Mouse (Mus musculus) activated CD4-positive, CD25-positive, alpha-beta regulatory T cell (primary cell): ENCODE results near the gene Pcsk1. TPM values are rescaled to one million over a fixed set of nuclear protein-coding genes. Genes with fewer than 3 reads are reported as not detected.

Source experiments
- polyA plus RNA-seq, 2 experiments: library from polyadenylated mRNA; unstranded; fragments of 100-300 nt; shearing (Covaris generic); gene quantifications; one replicate each; pipeline ENCODE4 v1.2.1; 2017

Gene Pcsk1
- under 1 TPM; 0.25 to 0.58 TPM for polyA plus RNA-seq

DNA sequence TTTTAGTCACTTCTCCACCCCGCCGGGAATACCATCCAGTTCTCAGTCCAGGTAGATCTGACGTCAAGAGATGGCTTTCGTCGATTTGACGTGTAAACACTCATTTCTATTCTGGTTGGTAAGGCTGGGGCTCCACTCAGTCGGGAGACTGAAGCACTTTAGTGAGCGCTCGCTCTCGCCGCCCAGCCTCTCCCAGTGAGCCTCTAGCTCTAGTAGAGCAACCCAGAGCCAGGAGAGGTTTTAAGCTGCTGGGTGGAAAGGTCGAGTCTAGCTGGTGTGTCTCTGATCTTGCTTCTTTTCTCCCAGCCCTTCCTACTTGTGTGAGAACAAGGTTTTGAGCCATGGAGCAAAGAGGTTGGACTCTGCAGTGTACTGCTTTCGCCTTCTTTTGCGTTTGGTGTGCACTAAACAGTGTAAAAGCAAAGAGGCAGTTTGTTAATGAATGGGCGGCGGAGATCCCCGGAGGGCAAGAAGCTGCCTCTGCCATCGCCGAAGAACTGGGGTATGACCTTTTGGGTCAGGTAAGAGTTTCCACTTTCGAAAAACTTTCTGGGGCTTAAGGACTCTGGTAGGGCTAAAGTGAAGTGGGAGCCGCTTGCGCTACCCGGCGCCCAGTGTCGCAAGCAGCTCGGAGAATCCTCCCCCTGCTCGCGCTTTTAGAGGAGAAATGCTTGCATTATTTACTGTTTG lies at the start of gene Pcsk1:
Gene Pcsk1 (plus strand): TSS at position 106 of the 690 bp plus-strand sequence.

